Mouse (Mus musculus) fat pad, adult 2 months (tissue): ENCODE results near the gene Oit3.
"Not testable (repeated sequence)": the region's sequence is repeated elsewhere in the genome, so short reads cannot be mapped to it uniquely, and the experiment has no call there.

Experiments
- DNase-seq: peaks from one replicate; pipeline ENCODE4 v3.0.0-alpha.2; 2011; ENCODE audit warnings: low read depth, low spot score; ENCODE audit errors: extremely low read depth

The Oit3 gene

GRCm38 (mm10) chr10:59429448-59430135, 12.0 kb downstream of the Oit3 start:
- no peak for DNase-seq

GRCm38 (mm10) chr10:59426371-59426770, 15.2 kb downstream of the Oit3 start:
- DNase-seq: no peak

- DNase-seq: peak; percentile 36
Measured at GRCm38 (mm10) chr10:59425369-59425768, 16.2 kb downstream of the Oit3 start.

- no peak for DNase-seq
Measured at GRCm38 (mm10) chr10:59424453-59424852, 17.1 kb downstream of the Oit3 start.

- no peak for DNase-seq
Measured at GRCm38 (mm10) chr10:59419516-59419915, 22.1 kb downstream of the Oit3 start.

- DNase-seq: no peak
Measured at GRCm38 (mm10) chr10:59416623-59417022, 25.0 kb downstream of the Oit3 start.

GRCm38 (mm10) chr10:59413711-59414110, 27.9 kb downstream of the Oit3 start:
- DNase-seq: no peak

GRCm38 (mm10) chr10:59410264-59410663, 31.3 kb downstream of the Oit3 start:
- no peak for DNase-seq

- no peak for DNase-seq
Measured at GRCm38 (mm10) chr10:59408499-59408898, 33.1 kb downstream of the Oit3 start.

GRCm38 (mm10) chr10:59403793-59404149, 37.8 kb downstream of the Oit3 start:
- DNase-seq: no peak

GRCm38 (mm10) chr10:59402899-59403792, 38.4 kb downstream of the Oit3 start, which contains the start of gene Pla2g12b:
Pla2g12b (plus strand) TSS chr10:59403660.
- no peak for DNase-seq

- not testable (repeated sequence) for DNase-seq
Measured at GRCm38 (mm10) chr10:59395461-59395860, 46.1 kb downstream of the Oit3 start, which contains the start of gene Gm10273. Gm10273 (plus strand) TSS chr10:59395632.

GRCm38 (mm10) chr10:59391907-59392306, 49.7 kb downstream of the Oit3 start:
- no peak for DNase-seq

- no peak for DNase-seq
Measured at GRCm38 (mm10) chr10:59389652-59390051, 51.9 kb downstream of the Oit3 start.

- no peak for DNase-seq
Measured at GRCm38 (mm10) chr10:59386951-59387350, 54.6 kb downstream of the Oit3 start.

GRCm38 (mm10) chr10:59381563-59381962, 60.0 kb downstream of the Oit3 start:
- not testable (repeated sequence) for DNase-seq

GRCm38 (mm10) chr10:59380411-59380821, 61.2 kb downstream of the Oit3 start:
- no peak for DNase-seq

GRCm38 (mm10) chr10:59379927-59380326, 61.7 kb downstream of the Oit3 start:
- no peak for DNase-seq

GRCm38 (mm10) chr10:59378728-59379127, 62.9 kb downstream of the Oit3 start:
- no peak for DNase-seq

GRCm38 (mm10) chr10:59377906-59378305, 63.7 kb downstream of the Oit3 start:
- peak; percentile 77 for DNase-seq
